Mouse (Mus musculus) E14TG2a.4 (cell line): Measurements from ENCODE around the gene Acadl.

Experiments
- CTCF ChIP-seq: conservative IDR thresholded peaks from 2 replicates; pipeline ENCODE4 v1.5.1; 2014; ENCODE audit warnings: low read length
- NANOG ChIP-seq: IDR thresholded peaks from 2 replicates; pipeline ENCODE4 v1.6.1; 2014; ENCODE audit warnings: borderline replicate concordance, low read length, mixed read lengths

- no peak for TF ChIP-seq CTCF
- TF ChIP-seq NANOG, result no peak
These were observed 45.2 kb downstream of the Acadl start for GRCm38 (mm10) chr1:66817865-66818315.
